Mouse (Mus musculus) intestine, embryonic 15.5 days (tissue): ENCODE data around the gene Tyro3. TPM values are rescaled to one million over a fixed set of nuclear protein-coding genes. Genes with fewer than 3 reads are reported as not detected.

Experiments used
- ATAC-seq: fragments of 200-750 bp; cut with Nextera tagmentation; 2 replicates; pipeline ENCODE4 v1.8.0; 2017; ENCODE audit warnings: moderate TSS enrichment, moderate library complexity
- H3K27ac ChIP-seq: fragments of 300-500 bp; sonication (generic); 2 replicates; pipeline ENCODE4 v1.5.1; 2015; ENCODE audit warnings: mild to moderate bottlenecking, inconsistent platforms
- H3K27me3 ChIP-seq: fragments of 300-500 bp; sonication (generic); replicated peaks from 2 replicates; pipeline ENCODE4 v1.6.1; 2015; ENCODE audit warnings: inconsistent platforms
- H3K36me3 ChIP-seq: fragments of 300-500 bp; sonication (generic); 2 replicates; pipeline ENCODE4 v1.6.1; 2015; ENCODE audit warnings: inconsistent platforms
- H3K4me1 ChIP-seq: fragments of 300-500 bp; sonication (generic); replicated peaks from 2 replicates; pipeline ENCODE4 v1.6.1; 2015; ENCODE audit warnings: inconsistent platforms
- H3K4me2 ChIP-seq: fragments of 300-500 bp; sonication (generic); replicated peaks from 2 replicates; pipeline ENCODE4 v1.6.1; 2015; ENCODE audit warnings: mild to moderate bottlenecking, inconsistent platforms
- H3K4me3 ChIP-seq: fragments of 300-500 bp; sonication (generic); replicated peaks from 2 replicates; pipeline ENCODE4 v1.5.1; 2015; ENCODE audit warnings: inconsistent platforms
- H3K9ac ChIP-seq: fragments of 300-500 bp; sonication (generic); 2 replicates; pipeline ENCODE4 v1.6.1; 2015; ENCODE audit warnings: inconsistent platforms
- H3K9me3 ChIP-seq: fragments of 300-500 bp; sonication (generic); 2 replicates; pipeline ENCODE4 v1.6.1; 2016; ENCODE audit warnings: inconsistent platforms
- WGBS: fragments of 180-500 bp; shearing (Covaris S2); methylation state at CpG from one replicate; pipeline ENCODE4 v1.1.7; 2015; 5-methylcytosine and 5-hydroxymethylcytosine counted together
- polyA plus RNA-seq: library from polyadenylated mRNA; unstranded; fragments of >200 nt; fragmentation: Nextera tagmentation; extraction: Ambion mirVana; gene quantifications from 2 replicates; pipeline ENCODE4 v1.2.1, GENCODE M21; 2015

Gene Tyro3
- polyA plus RNA-seq = 14.7 and 15.5 TPM in 2 replicates

- WGBS = 71% methylated on average over 5 of the region's 5 CpGs
- H3K4me1 ChIP-seq = peaks cover 15% of the 10 kb centered on the region
- no peak for ATAC-seq
- H3K27me3 ChIP-seq = peaks cover 2% of the 10 kb centered on the region; the same call in 1 of the 2 replicates
- no peak within 1 kb of the TSS for H3K27ac ChIP-seq
- H3K9me3 ChIP-seq = no peaks in the 10 kb centered on the region
- no peak within 1 kb of the TSS for H3K9ac ChIP-seq
- 0 out of 2 replicates have a peak within 1 kb of the TSS, but pooled peaks have one; percentile 0 for H3K4me3 ChIP-seq
- H3K36me3 ChIP-seq = no peaks in the 10 kb centered on the region
- H3K4me2 ChIP-seq = 0 out of 2 replicates have a peak within 1 kb of the TSS, but pooled peaks have one; percentile 96
Observed at GRCm38 (mm10) chr2:119797279-119797783, at the start of gene Tyro3. Gene Tyro3 (plus strand): TSS chr2:119797733.

DNA sequence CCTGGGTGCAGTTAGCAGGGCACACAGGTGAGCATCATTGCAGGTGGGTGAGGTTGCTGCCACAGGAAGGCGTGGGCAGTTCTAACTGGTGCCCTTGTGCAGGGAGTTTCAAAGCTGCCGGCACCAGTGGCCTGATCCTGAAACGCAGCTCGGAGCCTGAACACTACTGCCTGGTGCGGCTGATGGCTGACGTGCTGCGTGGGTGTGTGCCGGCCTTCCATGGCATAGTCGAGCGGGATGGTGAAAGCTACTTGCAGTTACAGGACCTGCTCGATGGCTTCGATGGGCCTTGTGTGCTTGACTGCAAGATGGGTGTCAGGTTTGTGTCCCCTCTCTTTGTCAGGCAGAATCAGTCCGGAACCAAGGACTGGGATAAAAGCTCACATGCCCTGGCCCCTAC is 48.3 kb upstream of the Tyro3 start:
- Histone ChIP-seq H3K9me3 (no peaks in the 10 kb centered on the region), H3K4me2 (no peak overlapping the region), H3K9ac (no peak overlapping the region), H3K4me1 (peaks cover 3% of the 10 kb centered on the region), H3K4me3 (no peak overlapping the region), H3K27ac (no peak overlapping the region), H3K36me3 (no peaks in the 10 kb centered on the region), H3K27me3 (peaks cover 3% of the 10 kb centered on the region; the same call in 1 of the 2 replicates)
- no peak for ATAC-seq
- 75% methylated on average over 13 of the region's 13 CpGs for WGBS

GRCm38 (mm10) chr2:119757601-119758100 is 39.9 kb upstream of the Tyro3 start:
- Histone ChIP-seq H3K4me3 (peak overlapping the region; percentile 65), H3K27me3 (peaks cover 43% of the 10 kb centered on the region), H3K27ac (no peak overlapping the region), H3K9ac (peak overlapping the region; percentile 63), H3K4me1 (peaks cover 16% of the 10 kb centered on the region), H3K4me2 (peak overlapping the region; percentile 99), H3K9me3 (no peaks in the 10 kb centered on the region), H3K36me3 (no peaks in the 10 kb centered on the region)
- ATAC-seq = peak; percentile 68
- WGBS = 2% methylated on average over 28 of the region's 31 CpGs

DNA sequence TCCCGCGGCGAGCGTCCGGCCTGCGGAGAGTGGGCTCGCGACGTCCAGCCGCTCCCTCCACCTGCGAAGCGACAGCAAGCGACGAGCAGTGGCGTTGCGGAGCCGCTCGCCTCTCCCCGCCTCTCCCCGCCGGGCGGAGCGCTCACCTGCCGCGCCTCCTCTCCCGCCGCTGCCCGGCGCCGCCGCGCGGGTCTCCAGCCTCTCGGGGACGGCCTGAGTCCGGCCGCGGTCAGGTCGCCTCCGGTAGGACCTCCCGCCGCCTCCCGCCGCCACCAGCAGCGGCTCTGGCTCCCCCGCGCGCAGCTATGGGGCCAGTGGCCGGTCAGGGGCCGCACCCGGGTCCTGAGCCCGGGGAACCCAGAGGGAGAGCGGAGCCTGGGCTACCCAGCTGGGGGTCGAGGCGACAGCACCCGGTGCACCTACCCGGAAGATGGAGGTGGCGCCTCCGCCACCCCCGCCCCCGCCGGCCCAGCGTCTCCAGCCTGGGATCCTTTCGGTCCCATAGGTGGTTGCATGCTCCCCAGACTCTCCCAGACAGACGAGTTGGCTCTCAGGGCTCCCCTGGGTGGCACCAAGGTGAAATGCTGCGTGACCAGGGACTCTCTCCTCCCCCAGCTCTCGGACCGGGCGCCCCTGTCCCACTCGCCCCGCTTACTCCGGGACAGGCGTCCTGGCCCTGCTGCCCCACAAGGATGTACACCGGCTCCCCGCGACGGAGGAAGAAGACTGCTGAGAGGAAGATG is 39.3 kb upstream of the Tyro3 start:
- peaks cover 16% of the 10 kb centered on the region for H3K4me1 ChIP-seq
- H3K4me3 ChIP-seq = peak overlapping the region; percentile 65
- H3K27me3 ChIP-seq = peaks cover 43% of the 10 kb centered on the region
- H3K9ac ChIP-seq = peak overlapping the region; percentile 63
- no peaks in the 10 kb centered on the region for H3K36me3 ChIP-seq
- H3K4me2 ChIP-seq = peak overlapping the region; percentile 99
- ATAC-seq = peak; percentile 68
- WGBS = under 1% methylated on average over 56 of the region's 77 CpGs
- no peaks in the 10 kb centered on the region for H3K9me3 ChIP-seq
- no peak overlapping the region for H3K27ac ChIP-seq

DNA sequence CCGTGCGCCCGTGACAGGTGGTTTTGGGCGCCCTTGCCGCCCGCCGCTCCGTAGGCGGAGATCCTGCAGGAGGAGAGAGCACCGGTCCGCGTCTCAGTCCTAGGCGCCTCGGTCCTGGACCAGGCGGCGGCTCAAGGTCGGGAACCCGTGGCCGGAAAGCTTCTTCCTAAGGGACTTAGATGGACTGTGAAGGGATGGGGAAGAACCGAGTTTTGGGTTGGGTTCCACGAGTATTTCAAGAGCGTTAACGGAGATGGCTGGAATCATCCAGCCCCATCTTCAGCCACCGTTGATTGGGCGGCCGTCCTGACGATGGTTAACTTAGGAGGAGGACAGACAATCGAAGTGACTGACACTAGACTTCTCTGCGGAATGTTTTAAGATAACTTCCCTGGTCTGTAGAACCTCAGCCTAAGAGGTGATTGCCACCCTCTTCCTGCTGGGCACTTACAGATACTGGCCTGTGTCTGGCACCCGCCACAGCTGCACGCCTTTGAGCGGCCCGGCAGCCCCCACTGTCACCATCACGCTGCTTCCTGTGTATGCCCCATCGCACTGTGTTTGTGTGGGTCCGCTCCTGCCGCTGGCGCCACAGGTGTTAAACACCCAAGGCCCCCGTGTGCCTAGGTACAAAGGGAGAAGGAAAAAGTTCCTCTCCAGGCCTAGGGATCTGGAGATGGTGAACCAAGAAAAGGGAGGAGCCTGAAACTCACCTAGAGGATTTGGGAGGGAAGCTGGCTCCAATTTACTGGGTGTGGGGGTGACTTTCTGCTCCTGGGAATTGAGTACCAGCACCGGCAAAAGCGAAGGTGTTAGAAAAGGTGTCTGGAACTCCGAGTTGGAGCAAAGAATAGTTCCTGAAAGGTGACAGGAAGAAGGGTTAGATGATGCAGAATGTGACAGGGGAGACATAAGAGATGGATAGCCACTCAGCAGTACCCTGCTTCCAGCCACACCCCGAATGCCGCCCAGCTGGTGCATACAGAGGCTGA is 38.4 kb upstream of the Tyro3 start:
- peak overlapping the region; percentile 65 for H3K4me3 ChIP-seq
- H3K4me2 ChIP-seq = peak overlapping the region; percentile 99
- H3K4me1 ChIP-seq = peaks cover 16% of the 10 kb centered on the region
- peaks cover 43% of the 10 kb centered on the region for H3K27me3 ChIP-seq
- WGBS = 7% methylated on average over 44 of the region's 44 CpGs
- H3K9me3 ChIP-seq = no peaks in the 10 kb centered on the region
- H3K36me3 ChIP-seq = peaks cover 2% of the 10 kb centered on the region; the same call in 1 of the 2 replicates
- H3K27ac ChIP-seq = no peak overlapping the region
- peak overlapping the region; percentile 63; the same call in 1 of the 2 replicates for H3K9ac ChIP-seq
- peak; percentile 16 for ATAC-seq

DNA sequence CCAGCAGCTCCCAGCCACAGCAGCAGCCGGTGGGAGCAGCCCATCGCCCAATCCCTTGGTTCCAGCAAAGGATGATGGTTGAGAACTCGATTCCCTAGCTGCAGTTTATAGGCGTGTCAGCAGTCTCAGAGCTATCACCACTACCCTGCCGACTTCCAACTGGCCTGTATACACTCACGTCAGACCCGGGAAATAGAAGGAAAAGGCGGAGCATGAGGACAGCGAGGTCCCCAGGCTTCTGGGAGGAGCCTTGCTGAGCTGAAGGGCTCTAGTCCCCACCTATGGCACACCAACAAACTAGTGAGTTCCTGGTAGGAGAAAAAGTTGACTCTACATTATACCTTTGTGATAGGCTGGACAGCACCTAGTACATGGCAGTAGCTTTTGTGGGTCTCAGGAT is 37.3 kb upstream of the Tyro3 start, which contains the start of gene Ltk:
TSS of gene Ltk (minus strand) at position 181 of the 400 bp plus-strand sequence.
- no peak within 1 kb of the TSS for H3K9ac ChIP-seq
- H3K27me3 ChIP-seq = peaks cover 43% of the 10 kb centered on the region
- H3K27ac ChIP-seq = no peak within 1 kb of the TSS
- peak within 1 kb of the TSS; percentile 99 for H3K4me2 ChIP-seq
- H3K4me1 ChIP-seq = peaks cover 16% of the 10 kb centered on the region
- H3K36me3 ChIP-seq = peaks cover 9% of the 10 kb centered on the region; the same call in 1 of the 2 replicates
- WGBS = 12% methylated on average over 9 of the region's 9 CpGs
- H3K4me3 ChIP-seq = no peak within 1 kb of the TSS
- H3K9me3 ChIP-seq = no peaks in the 10 kb centered on the region
- ATAC-seq = peak; percentile 14; the same call in 1 of the 2 replicates

DNA sequence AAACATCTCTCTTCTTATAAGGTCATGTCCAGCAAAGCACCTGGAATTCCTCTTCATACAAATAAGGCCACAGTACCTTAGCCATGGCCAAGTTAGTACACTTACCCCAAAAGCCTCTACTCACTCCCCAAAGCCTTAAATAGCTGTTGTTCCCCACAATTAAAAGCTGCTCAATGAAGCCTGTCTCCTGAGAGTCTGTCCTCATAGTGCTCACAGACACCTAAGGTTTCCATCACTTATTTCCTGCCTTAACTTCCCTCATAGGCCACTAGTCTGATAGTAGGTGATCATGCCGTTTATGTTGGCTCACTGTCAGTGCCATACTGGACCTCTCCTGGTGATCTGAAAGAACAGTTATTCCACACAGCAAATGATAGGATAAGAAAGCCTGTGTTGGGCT is 35.3 kb upstream of the Tyro3 start:
- Histone ChIP-seq H3K36me3 (peaks cover 18% of the 10 kb centered on the region; the same call in 1 of the 2 replicates), H3K9ac (no peak overlapping the region), H3K27ac (no peak overlapping the region), H3K4me2 (no peak overlapping the region), H3K4me3 (no peak overlapping the region), H3K4me1 (peaks cover 16% of the 10 kb centered on the region), H3K9me3 (no peaks in the 10 kb centered on the region), H3K27me3 (peaks cover 30% of the 10 kb centered on the region)
- ATAC-seq = no peak
- 69% methylated on average over 1 of the region's 1 CpGs for WGBS

- peaks cover 27% of the 10 kb centered on the region for H3K36me3 ChIP-seq
- H3K4me3 ChIP-seq = no peak overlapping the region
- no peak overlapping the region for H3K4me2 ChIP-seq
- H3K9me3 ChIP-seq = no peaks in the 10 kb centered on the region
- WGBS = 74% methylated on average over 4 of the region's 4 CpGs
- ATAC-seq = no peak
- H3K9ac ChIP-seq = no peak overlapping the region
- 0 out of 2 replicates have a peak, but pooled peaks cover 3% of the 10 kb centered on the region for H3K4me1 ChIP-seq
- peaks cover 14% of the 10 kb centered on the region for H3K27me3 ChIP-seq
- no peak overlapping the region for H3K27ac ChIP-seq
Observed at GRCm38 (mm10) chr2:119763924-119764323, 33.6 kb upstream of the Tyro3 start.

DNA sequence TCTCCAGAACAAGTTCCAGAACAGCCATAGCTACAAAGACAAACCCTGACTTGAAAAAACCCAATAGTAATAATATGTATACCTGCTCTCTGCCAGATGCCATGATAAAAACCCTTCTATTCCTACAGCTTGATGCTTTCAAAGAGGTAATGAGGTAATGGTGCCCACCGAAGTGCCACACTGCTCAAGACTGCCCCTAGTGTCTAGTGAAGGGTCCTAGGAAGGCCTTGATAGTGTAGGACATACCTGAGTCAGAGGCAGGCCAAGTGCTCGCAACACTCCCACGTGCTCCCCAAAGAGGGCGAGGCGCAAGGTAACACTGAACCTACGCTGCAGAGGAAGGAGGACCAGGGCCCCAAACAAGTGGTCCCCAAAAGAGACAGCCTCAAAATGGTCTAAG is 30.3 kb upstream of the Tyro3 start:
- Histone ChIP-seq H3K9ac (no peak overlapping the region), H3K4me1 (no peaks in the 10 kb centered on the region), H3K4me3 (no peak overlapping the region), H3K27ac (no peak overlapping the region), H3K4me2 (no peak overlapping the region), H3K27me3 (no peaks in the 10 kb centered on the region), H3K36me3 (peaks cover 53% of the 10 kb centered on the region), H3K9me3 (no peaks in the 10 kb centered on the region)
- 0 out of 2 replicates have a peak, but pooled peaks have one; percentile 23 for ATAC-seq
- WGBS = 91% methylated on average over 6 of the region's 6 CpGs

DNA sequence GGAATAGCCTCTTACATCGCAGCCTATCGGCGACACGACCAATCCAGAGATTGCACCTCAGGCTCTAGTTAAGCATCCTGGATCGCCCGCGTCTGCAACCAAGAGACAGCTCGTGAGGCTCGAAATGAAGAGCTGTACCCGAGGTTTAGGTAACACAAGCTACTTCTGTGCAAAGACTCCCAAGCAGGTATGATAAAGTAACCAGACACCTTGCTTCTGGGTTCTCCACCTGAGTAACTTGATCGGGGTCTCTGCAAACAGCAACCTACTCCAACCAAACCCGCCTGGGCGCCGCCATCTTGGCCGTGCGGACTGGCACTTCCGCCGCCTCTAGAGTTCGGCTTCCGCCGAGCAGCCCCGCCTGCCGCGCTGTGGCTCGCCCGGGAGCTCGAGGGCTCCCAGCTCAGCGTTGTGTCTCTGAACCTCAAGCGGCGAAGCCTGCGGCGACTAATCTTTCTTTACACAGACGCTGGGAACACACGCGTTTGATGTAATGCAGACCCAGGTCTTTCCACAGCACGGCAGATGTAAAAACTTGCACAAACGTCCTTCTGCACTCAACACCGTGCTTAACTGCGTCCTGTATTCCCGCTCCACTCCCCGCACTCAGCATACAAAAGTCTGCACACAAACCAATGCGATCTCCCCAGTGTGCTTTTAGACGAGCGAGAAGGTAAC is 10.2 kb upstream of the Tyro3 start, which contains the start of gene Rpap1:
TSS of gene Rpap1 (minus strand) at position 332 of the 678 bp plus-strand sequence.
- Histone ChIP-seq H3K9ac (peak within 1 kb of the TSS; percentile 59), H3K36me3 (no peaks in the 10 kb centered on the region), H3K9me3 (no peaks in the 10 kb centered on the region), H3K4me1 (peaks cover 3% of the 10 kb centered on the region; the same call in 1 of the 2 replicates), H3K27ac (peak within 1 kb of the TSS; percentile 73), H3K27me3 (no peaks in the 10 kb centered on the region), H3K4me3 (peak within 1 kb of the TSS; percentile 63), H3K4me2 (peak within 1 kb of the TSS; percentile 86)
- WGBS = under 1% methylated on average over 44 of the region's 44 CpGs
- peak; percentile 97 for ATAC-seq

DNA sequence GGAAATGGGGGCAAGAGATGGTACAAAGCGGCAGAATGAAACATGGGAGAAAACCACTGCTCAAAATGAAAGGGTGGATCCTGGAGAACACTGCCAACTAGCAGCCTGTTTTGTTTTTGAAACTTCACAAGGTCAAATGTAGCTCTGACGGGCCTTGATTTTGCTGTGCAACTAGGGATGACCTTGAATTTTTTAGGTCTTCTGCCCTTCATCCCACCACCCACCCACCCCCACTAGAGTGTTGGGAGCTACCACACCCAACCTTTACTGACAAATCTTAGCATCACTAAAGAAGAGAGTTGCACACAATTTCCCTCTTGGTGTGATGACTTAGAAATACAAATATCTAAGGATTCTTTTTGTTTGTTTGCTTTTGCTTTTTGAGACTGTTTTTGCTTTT is 7.5 kb upstream of the Tyro3 start:
- 89% methylated on average over 2 of the region's 2 CpGs for WGBS
- ATAC-seq = no peak
- Histone ChIP-seq H3K36me3 (no peaks in the 10 kb centered on the region), H3K27me3 (no peaks in the 10 kb centered on the region; the same call in 1 of the 2 replicates), H3K27ac (no peak overlapping the region), H3K9ac (no peak overlapping the region), H3K4me2 (no peak overlapping the region), H3K9me3 (no peaks in the 10 kb centered on the region), H3K4me1 (peaks cover 3% of the 10 kb centered on the region; the same call in 1 of the 2 replicates), H3K4me3 (no peak overlapping the region)
